Mouse (Mus musculus) ES-Bruce4 (cell line): ENCODE data around the gene Ctdsp1. TPM values are rescaled to one million over a fixed set of nuclear protein-coding genes. Genes with fewer than 3 reads are reported as not detected.

Experiments used
- H3K27ac ChIP-seq: 2 replicates; pipeline ENCODE4 v1.5.1; 2012; ENCODE audit warnings: low read length, inconsistent platforms; ENCODE audit not compliant: insufficient read depth
- H3K27me3 ChIP-seq: 2 replicates; pipeline ENCODE4 v1.6.1; 2012; ENCODE audit warnings: mild to moderate bottlenecking, low read length, inconsistent platforms; ENCODE audit not compliant: control insufficient read depth, poor library complexity, insufficient read depth, severe bottlenecking
- H3K36me3 ChIP-seq: 2 replicates; pipeline ENCODE4 v1.6.1; 2012; ENCODE audit warnings: inconsistent platforms, mild to moderate bottlenecking, low read length, moderate library complexity; ENCODE audit not compliant: control insufficient read depth, poor library complexity, insufficient read depth, severe bottlenecking
- H3K4me1 ChIP-seq: one replicate; pipeline ENCODE4 v1.8.1; 2011; ENCODE audit warnings: low read length; ENCODE audit not compliant: control insufficient read depth, insufficient read depth
- H3K4me3 ChIP-seq: 2 replicates; pipeline ENCODE4 v1.5.1; 2011; ENCODE audit warnings: low read depth, mild to moderate bottlenecking, low read length
- H3K9ac ChIP-seq: 2 replicates; pipeline ENCODE4 v1.6.1; 2012; ENCODE audit warnings: low read depth, mild to moderate bottlenecking, inconsistent platforms; ENCODE audit not compliant: poor library complexity, severe bottlenecking
- H3K9me3 ChIP-seq: replicated peaks from 2 replicates; pipeline ENCODE4 v1.6.1; 2012; ENCODE audit warnings: mild to moderate bottlenecking, low read length, inconsistent platforms; ENCODE audit not compliant: control insufficient read depth, poor library complexity, insufficient read depth, severe bottlenecking
- CTCF ChIP-seq: IDR thresholded peaks from one replicate; pipeline ENCODE4 v1.8.1; 2011; ENCODE audit warnings: low read depth, low read length
- EP300 ChIP-seq: IDR thresholded peaks from 2 replicates; pipeline ENCODE4 v1.6.1; 2011; ENCODE audit warnings: low read depth, low read length; ENCODE audit not compliant: insufficient read depth
- POLR2A ChIP-seq: IDR thresholded peaks from one replicate; pipeline ENCODE4 v1.8.1; 2011; ENCODE audit warnings: low read length; ENCODE audit not compliant: insufficient read depth
- polyA plus RNA-seq: library from polyadenylated mRNA; stranded (reverse); fragments of >200 nt; gene quantifications from 2 replicates; pipeline ENCODE4 v1.2.4, GENCODE M21; 2011; ENCODE audit warnings: low read depth; ENCODE audit not compliant: missing spikeins, insufficient read depth, insufficient read length

The Ctdsp1 gene
- polyA plus RNA-seq, 1 experiment, result 28.6 TPM

GRCm38 (mm10) chr1:74419440-74419794 is 28.1 kb downstream of the Ctdsp1 start:
- H3K9me3 ChIP-seq, result no peaks in the 10 kb centered on the region
- no peaks in the 10 kb centered on the region for H3K27me3 ChIP-seq
- no peaks in the 10 kb centered on the region for H3K36me3 ChIP-seq
- TF ChIP-seq CTCF (no peak), EP300 (no peak), POLR2A (no peak)
- H3K4me1 ChIP-seq, result peaks cover 6% of the 10 kb centered on the region
- H3K9ac ChIP-seq, result no peak overlapping the region
- H3K27ac ChIP-seq, result no peak overlapping the region
- peak overlapping the region; percentile 4 for H3K4me3 ChIP-seq

- Histone ChIP-seq H3K4me3 (no peak overlapping the region), H3K27ac (no peak overlapping the region), H3K4me1 (peaks cover 5% of the 10 kb centered on the region), H3K27me3 (no peaks in the 10 kb centered on the region), H3K9me3 (no peaks in the 10 kb centered on the region), H3K36me3 (no peaks in the 10 kb centered on the region), H3K9ac (no peak overlapping the region)
- no peak for TF ChIP-seq CTCF
- no peak for TF ChIP-seq EP300
- TF ChIP-seq POLR2A, result no peak
Observed at GRCm38 (mm10) chr1:74423147-74423546, 31.8 kb downstream of the Ctdsp1 start.

- Histone ChIP-seq H3K9ac (no peak overlapping the region), H3K27ac (no peak overlapping the region), H3K4me3 (no peak overlapping the region), H3K27me3 (no peaks in the 10 kb centered on the region), H3K4me1 (no peaks in the 10 kb centered on the region), H3K36me3 (no peaks in the 10 kb centered on the region), H3K9me3 (no peaks in the 10 kb centered on the region)
- TF ChIP-seq EP300, result no peak
- no peak for TF ChIP-seq CTCF
- no peak for TF ChIP-seq POLR2A
Observed at GRCm38 (mm10) chr1:74425845-74426244, 34.5 kb downstream of the Ctdsp1 start.

GRCm38 (mm10) chr1:74433220-74433619 is 41.9 kb downstream of the Ctdsp1 start:
- no peak for TF ChIP-seq CTCF
- TF ChIP-seq EP300, result no peak
- no peak for TF ChIP-seq POLR2A
- H3K4me3 ChIP-seq, result no peak overlapping the region
- no peaks in the 10 kb centered on the region for H3K4me1 ChIP-seq
- no peak overlapping the region for H3K27ac ChIP-seq
- no peak overlapping the region for H3K9ac ChIP-seq
- no peaks in the 10 kb centered on the region for H3K9me3 ChIP-seq
- peaks cover 13% of the 10 kb centered on the region for H3K36me3 ChIP-seq
- no peaks in the 10 kb centered on the region for H3K27me3 ChIP-seq

GRCm38 (mm10) chr1:74434596-74434995 is 43.3 kb downstream of the Ctdsp1 start:
- no peak overlapping the region for H3K9ac ChIP-seq
- no peaks in the 10 kb centered on the region for H3K4me1 ChIP-seq
- no peaks in the 10 kb centered on the region for H3K27me3 ChIP-seq
- peaks cover 21% of the 10 kb centered on the region for H3K36me3 ChIP-seq
- no peak overlapping the region for H3K4me3 ChIP-seq
- TF ChIP-seq POLR2A (no peak), EP300 (no peak)
- H3K27ac ChIP-seq, result no peak overlapping the region
- no peaks in the 10 kb centered on the region for H3K9me3 ChIP-seq

GRCm38 (mm10) chr1:74435563-74435962 is 44.3 kb downstream of the Ctdsp1 start:
- TF ChIP-seq EP300, result no peak
- no peak for TF ChIP-seq CTCF
- TF ChIP-seq POLR2A, result no peak
- H3K4me1 ChIP-seq, result no peaks in the 10 kb centered on the region
- peaks cover 30% of the 10 kb centered on the region for H3K36me3 ChIP-seq
- no peaks in the 10 kb centered on the region for H3K9me3 ChIP-seq
- no peak overlapping the region for H3K9ac ChIP-seq
- no peaks in the 10 kb centered on the region for H3K27me3 ChIP-seq
- no peak overlapping the region for H3K27ac ChIP-seq
- H3K4me3 ChIP-seq, result no peak overlapping the region
